Mouse (Mus musculus) cerebellum, adult 2 months (tissue): ENCODE results near the gene Sptbn1.

Experiments used
- CTCF ChIP-seq: fragments of 200-500 bp; IDR thresholded peaks from 2 replicates; pipeline ENCODE4 v1.5.1; 2011; ENCODE audit warnings: low read depth, mild to moderate bottlenecking, control low read depth, low read length, moderate library complexity, borderline replicate concordance; ENCODE audit not compliant: insufficient read depth
- POLR2A ChIP-seq: fragments of 200-500 bp; IDR thresholded peaks from 2 replicates; pipeline ENCODE4 v1.6.1; 2011; ENCODE audit warnings: low read length, control low read depth, borderline replicate concordance; ENCODE audit not compliant: insufficient read depth

DNA sequence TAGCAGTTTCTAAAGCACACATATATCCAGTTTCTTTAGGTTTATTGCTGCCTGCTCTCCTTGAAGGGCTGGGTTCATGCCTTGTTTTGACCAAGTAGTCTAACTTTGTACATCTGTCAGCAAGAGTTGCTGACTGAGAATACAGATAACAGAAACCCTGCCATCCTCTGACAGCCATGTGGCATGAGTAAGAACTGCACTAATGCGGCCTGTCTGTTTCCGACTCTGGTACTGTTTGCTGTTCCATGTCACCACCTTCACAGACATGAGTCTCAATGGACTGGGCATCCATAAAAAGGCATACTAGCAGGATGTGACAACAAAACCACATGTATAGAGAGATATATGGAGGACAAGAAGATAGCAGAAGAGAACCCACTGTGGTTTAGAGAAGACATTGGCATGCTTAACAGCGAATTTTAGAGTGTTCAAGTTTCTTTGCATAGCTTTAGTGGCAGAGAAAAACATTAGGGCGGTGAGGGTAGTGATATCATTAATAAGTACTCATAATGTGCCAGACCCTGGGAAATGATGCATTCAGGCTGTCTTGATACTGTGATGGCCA is 18.4 kb downstream of the Sptbn1 start:
- TF ChIP-seq CTCF (no peak), POLR2A (no peak)
